Mouse (Mus musculus) hindbrain, postnatal 0 days (tissue): Measurements from ENCODE around the gene Cyp4f39. TPM values are rescaled to one million over a fixed set of nuclear protein-coding genes. Genes with fewer than 3 reads are reported as not detected.

ENCODE experiments used
- ATAC-seq: fragments of 200-750 bp; cut with Nextera tagmentation; 2 replicates; pipeline ENCODE4 v1.8.0; 2017; ENCODE audit warnings: mild to moderate bottlenecking, moderate TSS enrichment, moderate library complexity
- DNase-seq: peaks from one replicate; pipeline ENCODE4 v3.0.0-alpha.2; 2015; ENCODE audit warnings: low spot score
- H3K27ac ChIP-seq: fragments of 300-500 bp; sonication (generic); 2 replicates; pipeline ENCODE4 v1.5.1; 2014; ENCODE audit warnings: mild to moderate bottlenecking
- H3K27me3 ChIP-seq: fragments of 300-500 bp; sonication (generic); 2 replicates; pipeline ENCODE4 v1.6.1; 2014; ENCODE audit warnings: low read length, mixed read lengths; ENCODE audit not compliant: insufficient read depth
- H3K36me3 ChIP-seq: fragments of 300-500 bp; sonication (generic); 2 replicates; pipeline ENCODE4 v1.6.1; 2014; ENCODE audit warnings: low read length, mixed read lengths; ENCODE audit not compliant: insufficient read depth
- H3K4me1 ChIP-seq: fragments of 300-500 bp; sonication (generic); 2 replicates; pipeline ENCODE4 v1.6.1; 2014; ENCODE audit warnings: antibody characterized with exemption, low read length, mixed read lengths; ENCODE audit not compliant: insufficient read depth
- H3K4me2 ChIP-seq: fragments of 300-500 bp; sonication (generic); 2 replicates; pipeline ENCODE4 v1.6.1; 2014; ENCODE audit warnings: low read depth, mild to moderate bottlenecking, low read length, moderate library complexity, mixed read lengths
- H3K4me3 ChIP-seq: fragments of 300-500 bp; sonication (generic); 2 replicates; pipeline ENCODE4 v1.5.1; 2014; ENCODE audit warnings: low read length
- H3K9ac ChIP-seq: fragments of 300-500 bp; sonication (generic); replicated peaks from 2 replicates; pipeline ENCODE4 v1.6.1; 2014; ENCODE audit warnings: mild to moderate bottlenecking, low read length, moderate library complexity, mixed read lengths
- H3K9me3 ChIP-seq: fragments of 300-500 bp; sonication (generic); 2 replicates; pipeline ENCODE4 v1.6.1; 2016; ENCODE audit warnings: low read length, mixed read lengths
- CTCF ChIP-seq: IDR thresholded peaks from 2 replicates; pipeline ENCODE4 v1.5.1; 2016; ENCODE audit warnings: antibody characterized with exemption, control low read depth, low read depth
- WGBS: fragments of 180-500 bp; shearing (Covaris S2); extraction: QIAGEN DNeasy Blood & Tissue Kit; methylation state at CpG from one replicate; pipeline ENCODE4 v1.1.7; 2014; 5-methylcytosine and 5-hydroxymethylcytosine counted together
- polyA plus RNA-seq: library from polyadenylated mRNA; unstranded; fragments of >200 nt; fragmentation: Nextera tagmentation; extraction: Ambion mirVana; gene quantifications from 2 replicates; pipeline ENCODE4 v1.2.1, GENCODE M21; 2015
- total RNA-seq: library from RNA; depleted of rRNA; stranded (reverse); fragments of >200 nt; gene quantifications from 2 replicates; pipeline ENCODE4 v1.2.3, GENCODE M21; 2014

Cyp4f39 gene
- total and polyA plus RNA-seq, 2 experiments from 2014 or later: 1.3 to 3.8 TPM

DNA sequence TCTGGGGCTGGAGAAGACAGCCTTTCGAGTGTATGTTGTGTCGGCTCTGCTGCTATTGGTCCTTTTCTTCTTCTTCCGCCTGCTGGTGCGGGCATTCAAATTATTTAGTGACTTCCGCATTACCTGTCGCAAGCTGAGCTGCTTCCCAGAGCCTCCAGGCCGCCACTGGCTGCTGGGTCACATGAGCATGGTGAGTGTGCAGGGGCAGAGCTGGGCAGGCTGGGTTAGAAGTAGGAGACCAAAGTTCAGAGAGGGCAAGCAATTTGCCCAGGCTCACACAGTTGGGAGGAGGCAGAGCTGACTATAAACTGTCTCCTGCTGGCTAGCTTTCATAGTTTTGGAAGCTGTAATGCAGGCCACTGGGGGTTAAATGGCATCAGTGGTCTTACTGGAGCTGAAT, 16.0 kb downstream of the Cyp4f39 start:
- no peak overlapping the region for H3K4me3 ChIP-seq
- no peaks in the 10 kb centered on the region for H3K9me3 ChIP-seq
- no peaks in the 10 kb centered on the region; the same call in 1 of the 2 replicates for H3K4me1 ChIP-seq
- ATAC-seq: no peak
- H3K27ac ChIP-seq: no peak overlapping the region
- WGBS: 58% methylated on average over 7 of the region's 7 CpGs
- H3K9ac ChIP-seq: no peak overlapping the region
- TF ChIP-seq CTCF: no peak
- H3K36me3 ChIP-seq: no peaks in the 10 kb centered on the region
- H3K4me2 ChIP-seq: no peak overlapping the region
- no peaks in the 10 kb centered on the region for H3K27me3 ChIP-seq
- DNase-seq: no peak

DNA sequence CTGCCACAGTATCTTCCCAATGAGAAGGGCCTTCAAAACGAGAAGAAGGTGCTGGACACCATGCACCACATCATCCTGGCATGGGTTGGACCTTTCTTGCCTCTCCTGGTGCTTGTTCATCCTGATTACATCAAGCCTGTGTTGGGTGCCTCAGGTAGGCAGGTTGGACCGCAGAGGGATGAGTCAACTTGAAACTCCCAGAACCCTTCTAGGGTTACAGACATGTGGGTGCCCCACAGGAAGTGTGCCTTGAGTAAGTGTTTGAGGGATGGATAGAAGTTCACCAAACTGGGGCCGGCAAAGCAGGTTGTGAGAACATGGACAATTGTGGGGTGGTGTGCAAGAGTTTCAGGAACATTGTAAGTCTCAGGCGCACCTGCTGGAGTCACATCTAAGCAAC, 18.3 kb downstream of the Cyp4f39 start:
- H3K9ac ChIP-seq: no peak overlapping the region
- H3K4me2 ChIP-seq: no peak overlapping the region
- no peak for DNase-seq
- ATAC-seq: no peak
- H3K9me3 ChIP-seq: no peaks in the 10 kb centered on the region
- no peaks in the 10 kb centered on the region for H3K36me3 ChIP-seq
- no peak for TF ChIP-seq CTCF
- H3K4me3 ChIP-seq: no peak overlapping the region
- H3K27me3 ChIP-seq: no peaks in the 10 kb centered on the region
- H3K27ac ChIP-seq: no peak overlapping the region
- 83% methylated on average over 4 of the region's 4 CpGs for WGBS
- H3K4me1 ChIP-seq: no peaks in the 10 kb centered on the region; the same call in 1 of the 2 replicates

DNA sequence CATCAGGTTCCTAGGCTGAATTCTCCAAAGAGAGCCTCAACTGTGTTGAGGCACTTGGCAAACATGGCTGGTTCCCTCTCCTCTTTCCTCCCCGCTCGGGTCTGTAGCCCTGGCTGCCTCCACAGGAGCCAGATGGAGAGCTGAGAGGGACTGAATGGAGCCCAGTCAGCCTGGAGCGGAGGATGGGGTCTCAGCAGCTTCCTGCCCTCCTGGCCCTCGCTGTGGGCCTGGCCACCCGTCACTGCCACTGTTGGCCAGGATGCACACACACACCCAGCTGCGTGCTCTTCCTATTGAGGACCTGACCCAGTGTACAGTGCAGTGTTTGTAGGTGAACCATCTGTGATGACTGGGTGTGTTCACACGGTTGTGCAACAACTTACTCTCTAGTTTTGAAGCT, 19.7 kb downstream of the Cyp4f39 start:
- 54% methylated on average over 7 of the region's 7 CpGs for WGBS
- H3K4me2 ChIP-seq: no peak overlapping the region
- H3K4me1 ChIP-seq: no peaks in the 10 kb centered on the region; the same call in 1 of the 2 replicates
- no peaks in the 10 kb centered on the region for H3K36me3 ChIP-seq
- no peak for ATAC-seq
- no peak for TF ChIP-seq CTCF
- H3K27me3 ChIP-seq: no peaks in the 10 kb centered on the region
- DNase-seq: no peak
- no peak overlapping the region for H3K4me3 ChIP-seq
- H3K9me3 ChIP-seq: no peaks in the 10 kb centered on the region
- H3K9ac ChIP-seq: no peak overlapping the region
- no peak overlapping the region for H3K27ac ChIP-seq

DNA sequence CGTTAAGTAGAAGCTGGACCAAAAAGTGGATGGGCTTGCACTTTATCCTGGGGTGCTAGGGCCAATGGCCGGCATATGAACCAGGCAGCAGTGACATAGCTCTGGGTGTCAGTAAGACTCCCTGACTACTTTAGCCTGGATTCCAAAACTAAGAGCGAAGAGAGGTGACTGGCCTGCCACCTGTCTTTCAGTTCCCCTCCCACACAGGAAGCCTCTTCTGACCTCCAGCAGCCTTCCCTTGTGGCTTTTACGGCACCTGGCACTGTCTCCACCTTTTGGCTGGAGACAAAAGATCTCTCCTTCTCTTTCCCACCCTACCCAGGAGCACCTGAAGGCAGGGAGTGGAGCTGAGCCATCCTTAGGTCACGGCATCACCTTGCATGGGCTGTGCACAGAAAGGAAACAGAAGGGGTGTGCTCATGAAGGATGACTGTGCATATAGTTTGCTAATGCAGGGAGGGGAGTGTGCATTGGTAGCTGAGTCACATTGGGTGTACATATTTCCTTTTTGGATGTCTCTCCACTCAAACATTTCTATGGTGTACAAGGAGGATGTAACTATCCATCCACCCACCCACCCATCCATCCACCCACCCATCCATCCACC, 22.5 kb downstream of the Cyp4f39 start:
- no peaks in the 10 kb centered on the region; the same call in 1 of the 2 replicates for H3K4me1 ChIP-seq
- no peaks in the 10 kb centered on the region for H3K9me3 ChIP-seq
- 82% methylated on average over 5 of the region's 5 CpGs for WGBS
- no peak overlapping the region for H3K27ac ChIP-seq
- DNase-seq (no peak), ATAC-seq (no peak)
- no peaks in the 10 kb centered on the region for H3K36me3 ChIP-seq
- H3K9ac ChIP-seq: no peak overlapping the region
- H3K4me2 ChIP-seq: no peak overlapping the region
- no peak for TF ChIP-seq CTCF
- no peak overlapping the region for H3K4me3 ChIP-seq
- no peaks in the 10 kb centered on the region for H3K27me3 ChIP-seq

DNA sequence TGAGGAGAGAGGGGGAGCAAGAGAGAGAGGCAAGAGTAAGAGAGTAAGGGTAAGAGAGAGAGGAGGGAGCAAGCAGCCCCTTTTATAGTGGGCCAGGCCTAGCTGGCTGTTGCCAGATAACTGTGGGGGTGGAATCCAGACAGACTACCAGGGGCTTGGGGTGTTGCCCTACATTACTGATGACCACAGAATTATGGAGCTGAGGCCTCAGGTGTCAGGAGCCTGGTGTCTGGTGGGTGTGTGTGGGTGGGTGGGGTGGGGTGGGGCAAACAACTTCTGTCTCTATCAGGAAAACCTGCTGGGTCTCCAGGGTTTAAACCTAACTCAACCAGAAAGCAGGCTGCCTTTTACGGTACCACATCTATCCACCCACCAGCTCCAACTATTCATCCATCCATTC, 24.7 kb downstream of the Cyp4f39 start:
- H3K9me3 ChIP-seq: no peaks in the 10 kb centered on the region
- TF ChIP-seq CTCF: no peak
- DNase-seq (no peak), ATAC-seq (no peak)
- H3K4me1 ChIP-seq: no peaks in the 10 kb centered on the region; the same call in 1 of the 2 replicates
- H3K4me2 ChIP-seq: no peak overlapping the region
- H3K9ac ChIP-seq: no peak overlapping the region
- no peaks in the 10 kb centered on the region for H3K27me3 ChIP-seq
- no peaks in the 10 kb centered on the region for H3K36me3 ChIP-seq
- WGBS: 100% methylated on average over 1 of the region's 1 CpGs
- H3K4me3 ChIP-seq: no peak overlapping the region
- H3K27ac ChIP-seq: no peak overlapping the region

DNA sequence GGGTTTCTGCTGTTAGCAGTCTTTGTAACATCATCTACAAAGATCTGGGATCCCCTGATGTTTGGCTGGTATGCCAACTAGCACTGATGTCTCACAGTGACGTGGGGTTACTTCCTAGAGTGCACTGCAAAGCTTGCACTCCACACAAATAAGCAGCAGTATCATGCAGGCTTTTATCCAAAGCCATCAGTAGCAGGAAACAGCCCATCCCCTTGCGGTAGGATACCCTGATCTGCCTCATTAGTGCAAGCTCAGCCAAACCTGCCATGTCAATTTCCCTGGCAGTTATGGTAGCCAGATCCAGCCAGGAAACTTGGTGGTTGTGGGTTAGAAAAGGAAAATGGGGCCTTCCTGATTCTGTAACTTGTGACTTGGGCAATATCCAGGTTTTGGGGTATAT, 26.2 kb downstream of the Cyp4f39 start:
- WGBS: 61% methylated on average over 2 of the region's 2 CpGs
- Histone ChIP-seq H3K9me3 (no peaks in the 10 kb centered on the region), H3K4me1 (0 out of 2 replicates have a peak, but pooled peaks cover 3% of the 10 kb centered on the region), H3K36me3 (no peaks in the 10 kb centered on the region), H3K9ac (no peak overlapping the region), H3K4me2 (no peak overlapping the region), H3K27me3 (no peaks in the 10 kb centered on the region), H3K4me3 (no peak overlapping the region), H3K27ac (no peak overlapping the region)
- no peak for TF ChIP-seq CTCF
- ATAC-seq: no peak
- no peak for DNase-seq

DNA sequence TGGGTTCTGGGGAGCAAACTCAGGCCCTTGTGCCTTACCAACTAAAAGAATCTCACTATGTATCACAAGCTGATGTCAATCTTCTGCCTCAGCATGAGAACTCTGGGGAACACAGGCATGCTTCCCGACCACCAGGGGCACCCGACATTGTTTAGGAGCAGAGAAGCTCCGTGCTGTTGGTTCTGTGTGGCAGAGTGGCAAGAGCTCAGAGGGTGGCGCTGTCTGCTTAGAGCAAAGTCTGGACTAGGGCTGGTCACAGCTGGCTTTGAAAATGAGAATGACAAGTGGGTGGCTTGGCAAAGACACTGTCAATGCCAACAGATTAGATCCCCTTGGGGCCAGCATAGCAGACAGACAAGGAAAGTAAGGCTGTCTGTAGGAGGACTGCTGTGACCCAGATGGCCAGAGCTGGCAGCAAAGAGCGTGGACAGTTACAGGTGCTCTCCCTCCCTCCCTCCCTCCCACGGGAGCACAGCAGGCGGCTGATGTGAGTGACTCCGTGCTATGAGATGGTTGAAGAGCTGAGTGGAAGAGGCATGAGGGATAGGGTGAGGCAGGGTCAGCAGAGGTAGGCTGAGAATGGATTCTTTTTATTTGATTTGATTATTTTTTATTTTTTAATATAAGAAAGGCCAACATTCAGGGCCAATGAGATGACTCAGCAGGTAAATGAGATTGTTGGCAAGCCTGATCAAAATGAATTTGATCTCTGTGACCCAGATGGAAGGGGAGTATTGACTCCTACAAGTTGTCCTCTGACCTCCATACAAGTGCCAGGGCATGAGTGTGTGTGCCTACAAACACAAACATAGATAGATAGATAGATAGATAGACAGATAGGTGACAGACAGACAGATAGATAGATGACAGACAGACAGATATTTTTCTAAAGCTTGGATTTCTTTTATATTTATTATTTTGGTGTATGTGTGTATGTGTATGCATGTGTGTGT, 27.3 kb downstream of the Cyp4f39 start:
- Histone ChIP-seq H3K27me3 (no peaks in the 10 kb centered on the region), H3K4me1 (0 out of 2 replicates have a peak, but pooled peaks cover 3% of the 10 kb centered on the region), H3K4me2 (no peak overlapping the region), H3K27ac (no peak overlapping the region), H3K9me3 (no peaks in the 10 kb centered on the region), H3K4me3 (no peak overlapping the region), H3K9ac (no peak overlapping the region), H3K36me3 (no peaks in the 10 kb centered on the region)
- TF ChIP-seq CTCF: peak; percentile 70
- ATAC-seq (peak; percentile 71), DNase-seq (peak; percentile 68)
- 11% methylated on average over 8 of the region's 8 CpGs for WGBS
